Mouse (Mus musculus) testis, adult 2 months (tissue): ENCODE measurements around the gene Adamtsl4.

Experiments used
- CTCF ChIP-seq: fragments of 200-500 bp; IDR thresholded peaks from 2 replicates; pipeline ENCODE4 v1.5.1; 2012; ENCODE audit warnings: low read depth, mild to moderate bottlenecking, inconsistent platforms, low read length, moderate library complexity; ENCODE audit not compliant: control insufficient read depth, insufficient read depth, insufficient replicate concordance
- POLR2A ChIP-seq: fragments of 200-500 bp; IDR thresholded peaks from 2 replicates; pipeline ENCODE4 v1.6.1; 2012; ENCODE audit warnings: low read depth, mild to moderate bottlenecking, inconsistent platforms, low read length, moderate library complexity; ENCODE audit not compliant: control insufficient read depth

DNA sequence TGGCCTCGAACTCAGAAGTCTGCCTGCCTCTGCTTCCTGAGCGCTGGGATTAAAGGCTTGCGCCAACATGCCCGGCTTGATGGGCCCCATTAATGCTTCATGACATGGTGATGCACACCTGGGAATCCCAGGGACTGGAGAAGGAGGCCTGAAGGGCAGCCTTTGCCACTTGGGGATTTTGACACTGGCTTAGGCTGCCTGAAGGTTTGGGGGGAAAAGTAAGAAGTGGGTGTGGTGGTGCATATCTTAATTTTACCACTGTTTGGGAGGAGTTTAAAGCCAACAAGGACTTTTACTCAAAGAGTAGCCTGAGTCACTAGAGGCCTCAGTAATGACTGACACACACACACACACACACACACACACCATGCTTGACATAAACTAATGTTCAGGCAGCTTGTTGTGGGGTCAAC, 22.8 kb downstream of the Adamtsl4 start:
- TF ChIP-seq POLR2A, result no peak
- no peak for TF ChIP-seq CTCF
